Comparison of ENCODE assay signal across 23 mouse cellular contexts in genomic region chr7:110645859-110646258, GRCm38 (mm10). TPM values are rescaled to one million over a fixed set of nuclear protein-coding genes. Genes with fewer than 3 reads are reported as not detected.
DNase-seq lines count a peak whose midpoint lies in the region; ATAC-seq and TF ChIP-seq lines count a peak whose summit lies in the region.
"Had no signal": no experiment of that assay in that cellular context is flagged by ENCODE, and none has a peak within 500 bp of the region (broad histone marks: within the 10 kb centered on the region; RNA-seq: fewer than 3 reads in every experiment).

No protein-coding gene starts in this region.

- H3K79me2 ChIP-seq in MEL (ENCODE audit: control insufficient read depth, insufficient read depth, low read length, poor library complexity) = no peaks in the 10 kb centered on the region

- H3K27ac ChIP-seq in heart, postnatal 0 days (ENCODE audit: low read depth) = no peak overlapping the region
- H3K27ac ChIP-seq in heart, embryonic 11.5 days (ENCODE audit: low read depth, low read length) = no peak overlapping the region
- H3K27ac ChIP-seq in limb, embryonic 13.5 days = no peak overlapping the region
- H3K27ac ChIP-seq in limb, embryonic 10.5 days = no peak overlapping the region
- no peak overlapping the region for H3K27ac ChIP-seq in MEL (ENCODE audit: control insufficient read depth, low read depth, low read length)
- H3K27ac ChIP-seq: embryonic facial prominence, embryonic 10.5 days; embryonic facial prominence, embryonic 15.5 days; forebrain, embryonic 12.5 days; heart, embryonic 10.5 days; hindbrain, embryonic 15.5 days; intestine, embryonic 15.5 days; liver, embryonic 12.5 days; macrophage had no signal

- H3K4me2 ChIP-seq in heart, postnatal 0 days (ENCODE audit: low read depth, low read length) = no peak overlapping the region
- H3K4me2 ChIP-seq in heart, embryonic 11.5 days = no peak overlapping the region
- H3K4me2 ChIP-seq in limb, embryonic 13.5 days (replicated peaks) = no peak overlapping the region
- H3K4me2 ChIP-seq: embryonic facial prominence, embryonic 15.5 days; forebrain, embryonic 12.5 days; hindbrain, embryonic 15.5 days; intestine, embryonic 15.5 days; liver, embryonic 12.5 days had no signal

- peaks cover 23% of the 10 kb centered on the region for H3K4me1 ChIP-seq in heart, postnatal 0 days (ENCODE audit: control insufficient read depth, insufficient read depth)
- peaks cover 34% of the 10 kb centered on the region for H3K4me1 ChIP-seq in heart, embryonic 11.5 days (ENCODE audit: control insufficient read depth, insufficient read depth, low read length)
- H3K4me1 ChIP-seq in limb, embryonic 13.5 days = peaks cover 6% of the 10 kb centered on the region; the same call in 1 of the 2 replicates
- peaks cover 23% of the 10 kb centered on the region for H3K4me1 ChIP-seq in limb, embryonic 10.5 days
- no peaks in the 10 kb centered on the region for H3K4me1 ChIP-seq in MEL (ENCODE audit: control insufficient read depth in 1 of 2, insufficient read depth in 2 of 2, low read length in 2 of 2)
- H3K4me1 ChIP-seq: embryonic facial prominence, embryonic 15.5 days; forebrain, embryonic 12.5 days; hindbrain, embryonic 15.5 days; liver, embryonic 12.5 days had no signal

- H3K4me3 ChIP-seq in heart, postnatal 0 days (ENCODE audit: low read depth, low read length) = no peak overlapping the region
- H3K4me3 ChIP-seq in heart, embryonic 11.5 days (ENCODE audit: low read depth, low read length) = no peak overlapping the region
- H3K4me3 ChIP-seq in limb, embryonic 13.5 days = no peak overlapping the region
- H3K4me3 ChIP-seq in limb, embryonic 10.5 days = no peak overlapping the region
- H3K4me3 ChIP-seq in MEL (ENCODE audit: control insufficient read depth in 1 of 2, insufficient read depth in 1 of 2, low read depth in 2 of 2, low read length in 2 of 2) = no peak overlapping the region
- H3K4me3 ChIP-seq: embryonic facial prominence, embryonic 10.5 days; embryonic facial prominence, embryonic 15.5 days; forebrain, embryonic 12.5 days; heart, embryonic 10.5 days; hindbrain, embryonic 15.5 days; intestine, embryonic 15.5 days; liver, embryonic 12.5 days had no signal

- no peaks in the 10 kb centered on the region for H3K27me3 ChIP-seq in heart, postnatal 0 days (ENCODE audit: control insufficient read depth, insufficient read depth, low read length)
- no peaks in the 10 kb centered on the region for H3K27me3 ChIP-seq in heart, embryonic 11.5 days (ENCODE audit: control insufficient read depth, insufficient read depth, low read length)
- no peaks in the 10 kb centered on the region for H3K27me3 ChIP-seq in limb, embryonic 13.5 days
- no peaks in the 10 kb centered on the region for H3K27me3 ChIP-seq in limb, embryonic 10.5 days (ENCODE audit: low read depth, poor library complexity, severe bottlenecking)
- no peaks in the 10 kb centered on the region for H3K27me3 ChIP-seq in MEL (ENCODE audit: control insufficient read depth in 1 of 2, insufficient read depth in 2 of 2, low read length in 2 of 2)
- H3K27me3 ChIP-seq: embryonic facial prominence, embryonic 15.5 days; forebrain, embryonic 12.5 days; hindbrain, embryonic 15.5 days; intestine, embryonic 15.5 days; liver, embryonic 12.5 days had no signal

- DNase-seq in heart, postnatal 0 days (ENCODE audit: low spot score) = no peak
- DNase-seq in limb, embryonic 10.5 days (ENCODE audit: low spot score) = no peak
- DNase-seq in 416B (ENCODE audit: low read depth) (peak; percentile 17), MEL (ENCODE audit: low read depth, low spot score) (no peak)
- DNase-seq in thymus, postnatal 10 days (ENCODE audit: low spot score in 2 of 2) = no peak
- DNase-seq: gastrocnemius, postnatal 14 days had no signal

- no peak for TF ChIP-seq POLR2A in MEL (IDR thresholded peaks at IDR 0.05; ENCODE audit: control insufficient read depth in 1 of 2, insufficient read depth in 1 of 2, low read depth in 1 of 2, low read length in 2 of 2, poor library complexity in 1 of 2)

- H3K9me3 ChIP-seq in heart, postnatal 0 days (replicated peaks; ENCODE audit: control insufficient read depth, low read length) = peaks cover 6% of the 10 kb centered on the region
- H3K9me3 ChIP-seq in heart, embryonic 11.5 days (replicated peaks; ENCODE audit: control insufficient read depth, low read length) = peaks cover 4% of the 10 kb centered on the region
- H3K9me3 ChIP-seq in limb, embryonic 13.5 days = no peaks in the 10 kb centered on the region
- no peaks in the 10 kb centered on the region for H3K9me3 ChIP-seq in limb, embryonic 10.5 days (replicated peaks)
- H3K9me3 ChIP-seq in MEL (replicated peaks; ENCODE audit: insufficient read depth, low read length) = no peaks in the 10 kb centered on the region
- H3K9me3 ChIP-seq: embryonic facial prominence, embryonic 15.5 days; forebrain, embryonic 12.5 days; hindbrain, embryonic 15.5 days had no signal

- WGBS in heart, postnatal 0 days = 67% methylated on average over 6 of the region's 6 CpGs
- 65% methylated on average over 6 of the region's 6 CpGs for WGBS in heart, embryonic 11.5 days (ENCODE audit: insufficient replicate concordance)
- 85% methylated on average over 6 of the region's 6 CpGs for WGBS in limb, embryonic 13.5 days
- 84% methylated on average over 6 of the region's 6 CpGs for WGBS in limb, embryonic 10.5 days

- TF ChIP-seq EP300 in heart, postnatal 0 days (IDR thresholded peaks at IDR 0.05; ENCODE audit: low read depth) = no peak
- TF ChIP-seq EP300 in MEL (IDR thresholded peaks at IDR 0.05; ENCODE audit: low read depth in 1 of 2, low read length in 2 of 2) = no peak

- H3K36me3 ChIP-seq in heart, postnatal 0 days (replicated peaks; ENCODE audit: control insufficient read depth, insufficient read depth, low read length) = no peaks in the 10 kb centered on the region
- no peaks in the 10 kb centered on the region for H3K36me3 ChIP-seq in heart, embryonic 11.5 days (ENCODE audit: control insufficient read depth, insufficient read depth, low read length)
- no peaks in the 10 kb centered on the region for H3K36me3 ChIP-seq in limb, embryonic 13.5 days
- H3K36me3 ChIP-seq in limb, embryonic 10.5 days = no peaks in the 10 kb centered on the region
- no peaks in the 10 kb centered on the region for H3K36me3 ChIP-seq in MEL (ENCODE audit: control insufficient read depth in 1 of 2, insufficient read depth in 2 of 2, low read length in 2 of 2)
- H3K36me3 ChIP-seq: embryonic facial prominence, embryonic 10.5 days; embryonic facial prominence, embryonic 15.5 days; forebrain, embryonic 12.5 days; hindbrain, embryonic 15.5 days; intestine, embryonic 15.5 days; liver, embryonic 12.5 days had no signal

- H3K9ac ChIP-seq in heart, postnatal 0 days (replicated peaks; ENCODE audit: low read depth, low read length) = no peak overlapping the region
- no peak overlapping the region for H3K9ac ChIP-seq in heart, embryonic 11.5 days (ENCODE audit: low read depth, low read length)
- no peak overlapping the region for H3K9ac ChIP-seq in limb, embryonic 13.5 days
- no peak overlapping the region for H3K9ac ChIP-seq in MEL (ENCODE audit: control insufficient read depth, low read depth, low read length, poor library complexity, severe bottlenecking)
- H3K9ac ChIP-seq: embryonic facial prominence, embryonic 15.5 days; forebrain, embryonic 12.5 days; forebrain, postnatal 0 days; hindbrain, embryonic 15.5 days; intestine, embryonic 15.5 days; liver, embryonic 12.5 days; liver, postnatal 0 days had no signal

- TF ChIP-seq RAD21 in MEL (IDR thresholded peaks at IDR 0.05; ENCODE audit: low read depth, low read length) = no peak

- 0 out of 2 replicates have a peak, but pooled peaks have one; percentile 10 for ATAC-seq in heart, postnatal 0 days (ENCODE audit: insufficient read depth, low read depth)
- ATAC-seq in heart, embryonic 11.5 days (replicated peaks; ENCODE audit: insufficient number of reproducible peaks, low FRiP score, low TSS enrichment) = no peak
- ATAC-seq in limb, embryonic 13.5 days (ENCODE audit: low FRiP score, low read depth) = peak; percentile 44; the same call in 1 of the 2 replicates
- ATAC-seq in inflammation-experienced regulatory T-cells, adult 6 months = no peak
- ATAC-seq: liver, embryonic 12.5 days had no signal

- no peak for TF ChIP-seq CTCF in heart, postnatal 0 days (IDR thresholded peaks at IDR 0.05; ENCODE audit: low read depth)
- TF ChIP-seq CTCF in MEL (IDR thresholded peaks at IDR 0.05 in 2 of 3, conservative IDR thresholded peaks at IDR 0.05 in 1 of 3; ENCODE audit: control insufficient read depth in 1 of 3, insufficient read depth in 1 of 3, low read depth in 2 of 3, low read length in 3 of 3, poor library complexity in 1 of 3, severe bottlenecking in 1 of 3) = no peak

TF ChIP-seq in MEL, 35 proteins besides CTCF, POLR2A, EP300 and RAD21 (continues in another document):
- TF ChIP-seq SIN3A (IDR thresholded peaks at IDR 0.05; ENCODE audit: low read length) = no peak
- 0 out of 2 replicates have a peak, but pooled peaks have one; percentile 27 for TF ChIP-seq ETS1 (IDR thresholded peaks at IDR 0.05; ENCODE audit: low read depth, low read length)
- no peak for TF ChIP-seq GABPA (IDR thresholded peaks at IDR 0.05; ENCODE audit: low read depth, low read length)

RNA-seq across cellular contexts. Expression of gene Adm, which starts 18.4 kb away (rescaled TPM):
- total RNA-seq in heart, postnatal 0 days (2014; rRNA removed; ENCODE audit: low replicate concordance) = 9.4 and 18.0 TPM in 2 replicates
- polyA plus RNA-seq in heart, postnatal 0 days (2015; fragmentation: Nextera tagmentation; extraction: Ambion mirVana) = 34.5 and 39.7 TPM in 2 replicates
- polyA plus RNA-seq in heart, embryonic 11.5 days (2014; fragmentation: Nextera tagmentation; extraction: Ambion mirVana) = 13.0 and 14.9 TPM in 2 replicates
- 2.9 and 3.1 TPM in 2 replicates for polyA plus RNA-seq in limb, embryonic 13.5 days (2015; fragmentation: Nextera tagmentation; extraction: Ambion mirVana)
- 1.3 and 1.6 TPM in 2 replicates for polyA plus RNA-seq in limb, embryonic 10.5 days (2016; fragmentation: Nextera tagmentation; extraction: Ambion mirVana)
- not detected in 2 replicates for total RNA-seq in MEL (2012; rRNA removed)
- polyA plus RNA-seq in MEL (2012; ENCODE audit: insufficient read depth in 1 of 2, insufficient read length in 2 of 2, low read depth in 1 of 2, low replicate concordance in 2 of 2, missing spikeins in 1 of 2) = not detected
- not detected for polyA plus RNA-seq in inflammation-experienced regulatory T-cells, adult 6 months (2017; shearing (Covaris generic))
- total RNA-seq: granulocyte monocyte progenitor cell, adult 5-6 weeks; hematopoietic stem cell, adult 5-6 weeks; megakaryocyte-erythroid progenitor cell, adult 5-6 weeks; monocyte, adult 5-6 weeks had no signal

RNA-seq across cellular contexts. Expression of gene Sbf2, which starts 31.1 kb away (rescaled TPM):
- 56.9 and 64.6 TPM in 2 replicates for total RNA-seq in heart, postnatal 0 days (2014; rRNA removed; ENCODE audit: low replicate concordance)
- polyA plus RNA-seq in heart, postnatal 0 days (2015; fragmentation: Nextera tagmentation; extraction: Ambion mirVana) = 19.2 and 21.3 TPM in 2 replicates
- polyA plus RNA-seq in heart, embryonic 11.5 days (2014; fragmentation: Nextera tagmentation; extraction: Ambion mirVana) = 29.0 and 35.4 TPM in 2 replicates
- polyA plus RNA-seq in limb, embryonic 13.5 days (2015; fragmentation: Nextera tagmentation; extraction: Ambion mirVana) = 28.7 and 30.9 TPM in 2 replicates
- 26.8 and 28.7 TPM in 2 replicates for polyA plus RNA-seq in limb, embryonic 10.5 days (2016; fragmentation: Nextera tagmentation; extraction: Ambion mirVana)
- total RNA-seq in MEL (2012; rRNA removed) = 1.3 and 2.0 TPM in 2 replicates
- 1 to 10 TPM in 1 of 2 experiments, not detected in 1; 4.4 TPM for polyA plus RNA-seq in MEL (2012; ENCODE audit: insufficient read depth in 1 of 2, insufficient read length in 2 of 2, low read depth in 1 of 2, low replicate concordance in 2 of 2, missing spikeins in 1 of 2)
- polyA plus RNA-seq in inflammation-experienced regulatory T-cells, adult 6 months (2017; shearing (Covaris generic)) = 1 to 10 TPM in 2 of 3 experiments, under 1 TPM in 1; 0.40 to 2.9 (median 2.1) TPM

Comparison
In these comparisons a context has a peak if more than half of its experiments do, and no peak if none do; other contexts are left out.
1. ATAC-seq: peak in heart, postnatal 0 days (single experiment) and limb, embryonic 13.5 days (single experiment); none in heart, embryonic 11.5 days (single experiment) and inflammation-experienced regulatory T-cells, adult 6 months (single experiment).